Mouse (Mus musculus) E14TG2a.4 (cell line): ENCODE data around the gene Adprhl2.

Experiments used
- H3K27me3 ChIP-seq: 2 replicates; pipeline ENCODE4 v1.6.1; 2014; ENCODE audit warnings: low read length, control low read depth; ENCODE audit not compliant: insufficient read depth
- H3K36me3 ChIP-seq: 2 replicates; pipeline ENCODE4 v1.6.1; 2014; ENCODE audit warnings: low read length, control low read depth; ENCODE audit not compliant: insufficient read depth
- H3K4me1 ChIP-seq: replicated peaks from 2 replicates; pipeline ENCODE4 v1.6.1; 2014; ENCODE audit warnings: low read depth, low read length, control low read depth
- H3K4me3 ChIP-seq: replicated peaks from 2 replicates; pipeline ENCODE4 v1.5.1; 2014; ENCODE audit warnings: mild to moderate bottlenecking, low read length
- H3K9me3 ChIP-seq: 2 replicates; pipeline ENCODE4 v1.6.1; 2014; ENCODE audit warnings: low read length, control low read depth
- CTCF ChIP-seq: conservative IDR thresholded peaks from 2 replicates; pipeline ENCODE4 v1.5.1; 2014; ENCODE audit warnings: low read length
- NANOG ChIP-seq: IDR thresholded peaks from 2 replicates; pipeline ENCODE4 v1.6.1; 2014; ENCODE audit warnings: borderline replicate concordance, low read length, mixed read lengths
- POU5F1 ChIP-seq: IDR thresholded peaks from 2 replicates; pipeline ENCODE4 v1.6.1; 2014; ENCODE audit warnings: low read length, borderline replicate concordance

Adprhl2 gene

GRCm38 (mm10) chr4:126325281-126325861 lies 3.9 kb upstream of the Adprhl2 start, which contains the start of gene Tekt2:
Gene Tekt2 (minus strand): TSS chr4:126325688.
- Histone ChIP-seq H3K36me3 (peaks cover 2% of the 10 kb centered on the region; the same call in 1 of the 2 replicates), H3K4me1 (peaks cover 58% of the 10 kb centered on the region)

DNA sequence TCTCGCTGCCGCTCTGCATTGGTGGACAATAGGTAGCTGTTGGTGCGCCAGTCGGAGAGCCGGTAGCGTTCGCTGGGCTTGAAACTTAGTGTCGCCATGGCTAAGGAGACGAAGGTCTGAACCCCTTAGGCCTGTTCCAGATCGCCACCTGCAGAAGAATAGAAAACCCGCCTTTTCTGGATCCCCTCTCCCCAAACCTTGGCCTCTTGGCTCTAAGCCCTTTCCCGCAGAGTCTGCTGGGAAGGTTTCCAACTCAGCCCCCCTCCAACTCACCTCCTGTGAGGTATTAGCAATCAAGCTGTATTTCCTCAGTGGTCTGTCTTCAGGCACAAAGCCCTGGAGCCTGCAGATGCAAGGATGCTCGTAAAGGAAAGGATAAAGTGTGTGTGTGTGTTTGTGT lies 3.4 kb upstream of the Adprhl2 start:
- peaks cover 6% of the 10 kb centered on the region for H3K36me3 ChIP-seq
- H3K9me3 ChIP-seq, result no peaks in the 10 kb centered on the region
- TF ChIP-seq POU5F1, result no peak
- no peak for TF ChIP-seq CTCF
- TF ChIP-seq NANOG, result no peak
- H3K4me1 ChIP-seq, result peaks cover 63% of the 10 kb centered on the region
- H3K27me3 ChIP-seq, result peaks cover 38% of the 10 kb centered on the region
- peak overlapping the region; percentile 69 for H3K4me3 ChIP-seq

More at GRCm38 (mm10) chr4:126325281-126325861, 3.9 kb upstream of the Adprhl2 start, which contains the start of gene Tekt2:
- Histone ChIP-seq H3K4me3 (peak within 1 kb of the TSS; percentile 69), H3K27me3 (peaks cover 38% of the 10 kb centered on the region), H3K9me3 (no peaks in the 10 kb centered on the region)
- no peak for TF ChIP-seq CTCF
- TF ChIP-seq NANOG, result no peak
- TF ChIP-seq POU5F1, result no peak

DNA sequence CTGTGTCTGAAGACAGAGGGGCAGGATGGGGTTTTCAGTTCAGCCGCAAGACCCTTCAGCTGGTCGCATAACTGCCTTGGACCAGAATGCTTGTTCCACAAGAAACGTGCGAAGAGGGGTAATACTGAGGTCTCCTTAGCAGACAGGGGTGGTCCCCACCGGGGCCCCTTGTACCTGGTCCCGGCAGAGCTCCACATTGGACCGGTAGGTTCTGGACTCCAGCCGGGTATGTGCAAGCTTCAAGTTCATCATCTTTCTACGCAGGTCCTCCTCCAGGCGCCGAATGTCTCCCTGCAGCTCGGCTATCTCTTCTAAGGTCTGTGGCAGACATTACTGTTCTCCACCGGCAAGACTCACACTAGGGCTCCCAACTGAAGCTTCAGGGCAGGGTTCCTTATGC lies 1.1 kb upstream of the Adprhl2 start:
- Histone ChIP-seq H3K9me3 (no peaks in the 10 kb centered on the region), H3K4me3 (no peak overlapping the region), H3K36me3 (peaks cover 29% of the 10 kb centered on the region), H3K27me3 (peaks cover 38% of the 10 kb centered on the region), H3K4me1 (peaks cover 69% of the 10 kb centered on the region)
- TF ChIP-seq CTCF (no peak), POU5F1 (no peak), NANOG (no peak)

DNA sequence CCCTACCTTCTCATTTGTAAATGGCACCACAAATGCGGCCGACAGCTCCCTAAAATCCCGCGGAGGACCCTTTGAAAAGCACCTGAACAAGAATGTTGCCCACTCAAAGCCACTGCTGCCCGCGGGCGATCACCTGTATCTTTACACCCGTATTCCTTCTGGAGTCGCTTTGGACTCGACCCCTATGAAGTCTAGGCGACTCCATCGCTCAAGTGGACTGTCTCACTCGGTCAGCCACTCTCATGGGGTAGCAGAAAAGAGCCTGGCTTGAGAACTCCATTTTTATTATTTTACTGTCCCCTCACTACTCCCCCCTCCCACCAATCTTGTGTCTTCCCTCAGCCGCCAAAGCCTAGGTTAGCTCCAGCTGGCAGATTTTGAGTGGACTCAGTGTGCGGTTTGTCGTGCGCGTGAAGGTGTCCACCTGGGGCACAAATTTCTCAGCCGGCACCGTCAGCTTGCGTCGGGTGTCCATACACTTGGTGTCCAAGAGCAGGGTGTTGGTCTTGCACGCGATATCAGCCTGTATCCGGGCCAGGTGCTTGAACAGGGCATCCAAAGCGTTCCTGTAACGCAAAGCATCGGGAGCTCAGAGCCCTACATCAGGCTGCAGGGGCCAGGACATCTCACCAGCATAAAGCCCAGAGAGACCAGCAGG lies 480 bp upstream of the Adprhl2 start:
- H3K4me3 ChIP-seq, result peak overlapping the region; percentile 96
- peaks cover 38% of the 10 kb centered on the region for H3K27me3 ChIP-seq
- H3K36me3 ChIP-seq, result peaks cover 35% of the 10 kb centered on the region
- H3K4me1 ChIP-seq, result peaks cover 74% of the 10 kb centered on the region
- no peaks in the 10 kb centered on the region for H3K9me3 ChIP-seq
- TF ChIP-seq NANOG (no peak), POU5F1 (no peak), CTCF (no peak)

DNA sequence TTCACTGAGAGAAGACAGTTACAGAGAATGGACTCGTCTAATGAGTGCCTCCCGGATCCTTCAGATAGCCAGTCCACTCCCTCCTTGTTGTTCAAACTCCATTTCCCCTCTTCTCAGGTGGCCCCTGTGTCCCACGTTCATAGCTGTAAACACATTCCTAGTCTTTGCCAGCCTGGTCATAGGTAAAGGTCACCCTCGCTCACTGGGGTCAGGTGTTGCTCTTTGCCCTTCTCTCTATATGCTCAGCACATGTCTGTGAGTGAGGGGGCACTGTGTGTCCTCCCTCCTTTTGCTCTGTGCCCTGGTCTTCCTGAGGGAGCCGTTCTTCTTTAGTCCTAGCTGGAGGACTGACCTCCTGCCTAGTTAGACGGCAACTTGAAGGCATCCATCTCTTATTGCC lies 1.7 kb downstream of the Adprhl2 start:
- peak overlapping the region; percentile 2; the same call in 1 of the 2 replicates for H3K4me3 ChIP-seq
- no peaks in the 10 kb centered on the region for H3K9me3 ChIP-seq
- TF ChIP-seq POU5F1, result no peak
- no peak for TF ChIP-seq NANOG
- no peak for TF ChIP-seq CTCF
- peaks cover 31% of the 10 kb centered on the region for H3K27me3 ChIP-seq
- peaks cover 78% of the 10 kb centered on the region for H3K4me1 ChIP-seq
- H3K36me3 ChIP-seq, result peaks cover 55% of the 10 kb centered on the region

DNA sequence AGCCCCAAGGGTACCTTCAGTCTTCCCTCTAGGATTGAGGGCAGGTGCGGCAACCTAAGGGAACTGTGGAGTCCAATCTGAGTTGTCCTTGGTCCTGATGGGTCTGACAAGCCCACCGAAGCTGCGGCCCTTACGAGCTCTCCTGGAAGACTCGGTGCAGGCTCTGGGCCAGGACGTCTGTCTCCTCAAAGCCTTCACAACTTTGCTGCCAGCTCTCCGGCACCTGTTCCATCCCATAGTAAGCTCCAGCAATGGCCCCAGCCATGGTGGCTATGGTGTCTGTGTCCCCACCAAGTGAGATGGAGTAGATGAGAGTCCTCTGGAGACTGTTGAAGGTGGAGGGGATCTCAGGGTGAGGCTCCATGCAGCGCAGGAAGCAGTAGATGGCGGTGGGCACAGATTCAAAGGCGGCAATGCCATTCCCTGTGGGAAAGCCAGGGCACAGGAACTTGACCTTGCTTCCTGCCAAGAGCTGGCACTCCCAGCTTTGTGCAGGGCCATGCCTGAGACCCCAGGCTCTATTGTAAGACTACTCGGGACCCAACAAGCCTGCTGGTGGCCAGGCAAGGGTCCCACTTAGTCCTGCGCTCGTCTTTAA lies 5.0 kb downstream of the Adprhl2 start:
- TF ChIP-seq POU5F1, result no peak
- no peak for TF ChIP-seq CTCF
- TF ChIP-seq NANOG, result no peak
- H3K9me3 ChIP-seq, result no peaks in the 10 kb centered on the region
- H3K4me1 ChIP-seq, result peaks cover 73% of the 10 kb centered on the region
- peaks cover 62% of the 10 kb centered on the region for H3K36me3 ChIP-seq
- H3K27me3 ChIP-seq, result no peaks in the 10 kb centered on the region
- no peak overlapping the region for H3K4me3 ChIP-seq

- Histone ChIP-seq H3K4me3 (no peak overlapping the region), H3K36me3 (peaks cover 62% of the 10 kb centered on the region), H3K27me3 (no peaks in the 10 kb centered on the region), H3K9me3 (no peaks in the 10 kb centered on the region), H3K4me1 (peaks cover 72% of the 10 kb centered on the region)
- TF ChIP-seq NANOG (no peak), POU5F1 (no peak), CTCF (no peak)
Measured at GRCm38 (mm10) chr4:126315931-126316330, 5.6 kb downstream of the Adprhl2 start.

- Histone ChIP-seq H3K4me1 (peaks cover 62% of the 10 kb centered on the region), H3K36me3 (peaks cover 51% of the 10 kb centered on the region), H3K4me3 (no peak overlapping the region), H3K9me3 (no peaks in the 10 kb centered on the region), H3K27me3 (0 out of 2 replicates have a peak, but pooled peaks cover 2% of the 10 kb centered on the region)
- TF ChIP-seq CTCF (0 out of 2 replicates have a peak, but pooled peaks have one; percentile 9), NANOG (no peak), POU5F1 (no peak)
Measured at GRCm38 (mm10) chr4:126314393-126314792, 7.1 kb downstream of the Adprhl2 start.
